Mouse (Mus musculus) bone marrow, adult 2 months (tissue): ENCODE measurements around the gene Spred3.
"Not testable (repeated sequence)": the region's sequence is repeated elsewhere in the genome, so short reads cannot be mapped to it uniquely, and the experiment has no call there.

Experiments used
- CTCF ChIP-seq: fragments of 200-500 bp; IDR thresholded peaks from 2 replicates; pipeline ENCODE4 v1.5.1; 2011; ENCODE audit warnings: low read length, control low read depth; ENCODE audit not compliant: control insufficient read depth, insufficient read depth
- POLR2A ChIP-seq: fragments of 200-500 bp; IDR thresholded peaks from 2 replicates; pipeline ENCODE4 v1.6.1; 2011; ENCODE audit warnings: low read depth, mild to moderate bottlenecking, control low read depth, low read length, borderline replicate concordance; ENCODE audit not compliant: control insufficient read depth

DNA sequence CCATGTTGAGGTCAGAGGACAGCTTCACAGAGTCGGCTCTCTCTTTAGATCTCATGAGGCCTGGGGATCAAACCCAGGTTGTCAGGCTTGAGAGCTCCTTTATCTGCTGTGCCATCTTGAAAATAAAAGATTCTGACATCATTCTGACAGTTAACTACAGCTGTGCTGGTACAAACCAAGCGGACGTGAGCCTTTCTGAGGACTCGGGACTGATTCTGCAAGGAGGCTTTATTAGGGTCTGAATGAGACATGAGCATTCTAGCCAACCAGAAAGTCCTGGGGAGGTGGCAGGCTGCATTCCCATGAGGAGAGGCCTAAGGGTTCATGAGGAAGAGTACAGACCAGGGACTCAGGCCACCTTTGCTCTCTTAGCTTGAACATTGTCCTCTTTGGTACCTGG, 11.1 kb upstream of the Spred3 start:
- TF ChIP-seq CTCF, POLR2A: not testable (repeated sequence)
